Mouse (Mus musculus) cortical plate, adult 2 months (tissue): ENCODE measurements around the gene Amotl1. TPM values are rescaled to one million over a fixed set of nuclear protein-coding genes. Genes with fewer than 3 reads are reported as not detected.

Source experiments
- H3K27ac ChIP-seq: fragments of 200-500 bp; 2 replicates; pipeline ENCODE4 v1.5.1; 2012; ENCODE audit warnings: low read length, control low read depth, inconsistent platforms; ENCODE audit not compliant: insufficient read depth
- H3K4me1 ChIP-seq: fragments of 200-500 bp; 2 replicates; pipeline ENCODE4 v1.6.1; 2011; ENCODE audit warnings: low read length; ENCODE audit not compliant: control insufficient read depth, insufficient read depth
- H3K4me3 ChIP-seq: fragments of 200-500 bp; 2 replicates; pipeline ENCODE4 v1.5.1; 2011; ENCODE audit warnings: mild to moderate bottlenecking, low read length, control low read depth; ENCODE audit not compliant: insufficient read depth
- CTCF ChIP-seq: fragments of 200-500 bp; IDR thresholded peaks from 2 replicates; pipeline ENCODE4 v1.5.1; 2011; ENCODE audit warnings: mild to moderate bottlenecking, control low read depth, low read length; ENCODE audit not compliant: insufficient read depth; ENCODE audit errors: extremely low read depth
- POLR2A ChIP-seq: fragments of 200-500 bp; IDR thresholded peaks from 2 replicates; pipeline ENCODE4 v1.6.1; 2011; ENCODE audit warnings: mild to moderate bottlenecking, low read length, control low read depth; ENCODE audit not compliant: insufficient read depth; ENCODE audit errors: extremely low read depth
- polyA plus RNA-seq: library from polyadenylated mRNA; depleted of rRNA; stranded (reverse); fragments of >200 nt; gene quantifications from 2 replicates; pipeline ENCODE4 v1.2.3, GENCODE M21; 2012

The Amotl1 gene
- polyA plus RNA-seq, 1 experiment, result 8.0 TPM

GRCm38 (mm10) chr9:14666071-14666470 is 21.2 kb upstream of the Amotl1 start:
- TF ChIP-seq POLR2A, result no peak
- TF ChIP-seq CTCF, result no peak
- H3K27ac ChIP-seq, result no peak overlapping the region
- no peaks in the 10 kb centered on the region for H3K4me1 ChIP-seq
- H3K4me3 ChIP-seq, result no peak overlapping the region

- TF ChIP-seq CTCF (no peak), POLR2A (no peak)
- Histone ChIP-seq H3K4me3 (no peak overlapping the region), H3K27ac (no peak overlapping the region), H3K4me1 (no peaks in the 10 kb centered on the region)
Measured at GRCm38 (mm10) chr9:14663591-14663990, 18.7 kb upstream of the Amotl1 start.

GRCm38 (mm10) chr9:14662876-14663275 is 18.0 kb upstream of the Amotl1 start:
- Histone ChIP-seq H3K4me1 (no peaks in the 10 kb centered on the region), H3K4me3 (no peak overlapping the region), H3K27ac (no peak overlapping the region)
- TF ChIP-seq CTCF, result no peak
- no peak for TF ChIP-seq POLR2A

- TF ChIP-seq CTCF, result no peak
- no peak for TF ChIP-seq POLR2A
- H3K4me1 ChIP-seq, result no peaks in the 10 kb centered on the region
- no peak overlapping the region for H3K27ac ChIP-seq
- no peak overlapping the region for H3K4me3 ChIP-seq
Measured at GRCm38 (mm10) chr9:14662138-14662537, 17.3 kb upstream of the Amotl1 start.

- no peak overlapping the region for H3K27ac ChIP-seq
- no peak for TF ChIP-seq POLR2A
- TF ChIP-seq CTCF, result no peak
- no peak overlapping the region for H3K4me3 ChIP-seq
- H3K4me1 ChIP-seq, result no peaks in the 10 kb centered on the region
Measured at GRCm38 (mm10) chr9:14657926-14658325, 13.1 kb upstream of the Amotl1 start.

GRCm38 (mm10) chr9:14654010-14654409 is 9.2 kb upstream of the Amotl1 start:
- no peak for TF ChIP-seq CTCF
- no peak for TF ChIP-seq POLR2A
- Histone ChIP-seq H3K27ac (no peak overlapping the region), H3K4me1 (no peaks in the 10 kb centered on the region), H3K4me3 (no peak overlapping the region)

- H3K4me1 ChIP-seq, result no peaks in the 10 kb centered on the region
- H3K4me3 ChIP-seq, result no peak overlapping the region
- TF ChIP-seq CTCF (no peak), POLR2A (no peak)
- H3K27ac ChIP-seq, result no peak overlapping the region
Measured at GRCm38 (mm10) chr9:14652761-14653160, 7.9 kb upstream of the Amotl1 start.

GRCm38 (mm10) chr9:14647849-14648248 is 3.0 kb upstream of the Amotl1 start:
- no peaks in the 10 kb centered on the region for H3K4me1 ChIP-seq
- TF ChIP-seq POLR2A, result no peak
- no peak for TF ChIP-seq CTCF
- no peak overlapping the region for H3K4me3 ChIP-seq
- H3K27ac ChIP-seq, result no peak overlapping the region

- no peak for TF ChIP-seq POLR2A
- no peak for TF ChIP-seq CTCF
- Histone ChIP-seq H3K4me1 (no peaks in the 10 kb centered on the region), H3K27ac (no peak overlapping the region), H3K4me3 (no peak overlapping the region)
Measured at GRCm38 (mm10) chr9:14646641-14647040, 1.8 kb upstream of the Amotl1 start.

- Histone ChIP-seq H3K27ac (no peak overlapping the region), H3K4me1 (no peaks in the 10 kb centered on the region), H3K4me3 (no peak overlapping the region)
- no peak for TF ChIP-seq CTCF
- TF ChIP-seq POLR2A, result no peak
Measured at GRCm38 (mm10) chr9:14646061-14646460, 1.2 kb upstream of the Amotl1 start.
